Mouse (Mus musculus): ENCODE results near the gene Fastkd5.
A peak's percentile ranks its signal among the peaks of the same experiment; 100 is the strongest.
"Not testable (repeated sequence)": the region's sequence is repeated elsewhere in the genome, so short reads cannot be mapped to it uniquely, and the experiment has no call there.

Gene Fastkd5

DNA sequence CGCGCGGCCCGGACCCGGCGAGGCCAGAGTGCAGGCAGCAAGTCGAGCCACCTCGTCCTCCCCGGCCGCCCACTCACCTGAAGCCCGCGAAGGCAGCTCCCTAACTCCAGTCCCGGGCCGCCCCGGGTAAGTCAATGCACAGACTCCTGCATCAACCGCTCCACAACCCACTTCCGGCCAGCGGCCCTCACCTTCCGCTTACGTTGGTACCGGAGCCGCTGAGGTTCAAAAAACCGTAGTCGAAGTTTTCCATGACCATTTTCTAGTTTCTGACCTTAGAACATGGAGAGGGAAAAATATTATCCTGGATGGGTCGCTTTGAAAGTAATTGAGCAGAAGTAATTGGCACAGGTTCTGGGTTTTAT, at the start of gene Fastkd5, which contains the start of gene Ubox5:
Fastkd5 (minus strand) TSS at position 189 of the 365 bp plus-strand sequence.
Ubox5 (minus strand) TSS at position 200 of the 365 bp plus-strand sequence.
- DNase-seq (ENCODE audit: low read depth, low spot score): peak; percentile 75

DNA sequence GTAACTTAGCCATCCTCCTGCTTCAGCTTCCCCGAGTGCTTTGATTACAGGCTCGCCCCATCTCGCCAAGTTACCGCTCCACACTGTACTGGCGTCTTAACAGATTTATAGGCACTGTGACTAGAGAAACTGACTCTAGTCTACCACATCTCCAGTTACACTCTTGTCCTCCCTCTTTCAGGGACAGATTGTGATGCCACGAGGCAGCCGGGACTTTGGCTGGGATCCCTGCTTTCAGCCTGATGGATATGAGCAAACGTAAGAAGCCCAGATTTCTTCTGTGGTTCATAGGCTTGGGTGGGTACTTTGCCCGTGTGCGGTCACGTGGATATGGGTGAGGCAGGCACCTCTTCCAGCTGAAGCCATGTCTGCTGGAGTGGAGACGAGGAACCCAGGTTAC, 49.3 kb upstream of the Fastkd5 start:
- DNase-seq (ENCODE audit: low read depth, low spot score): no peak

DNA sequence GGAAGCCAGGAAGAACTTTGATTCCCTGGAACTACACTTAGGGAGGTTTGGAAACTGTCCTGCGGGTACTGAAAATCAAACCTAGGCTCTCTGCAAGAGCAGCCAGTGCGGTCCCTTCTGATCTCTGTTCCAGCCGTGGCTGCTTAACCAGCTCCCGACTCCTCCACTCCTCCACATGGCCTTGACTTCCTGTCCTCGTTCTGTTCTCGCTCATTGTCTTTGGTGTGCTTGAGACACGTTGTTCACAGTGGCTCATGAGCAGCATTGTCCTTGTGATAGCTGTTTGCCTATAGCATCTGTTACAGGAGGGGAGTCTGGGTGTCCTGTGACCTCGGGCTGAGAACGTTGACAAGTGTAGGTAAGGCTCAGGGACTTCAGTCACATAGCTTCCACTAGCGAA, 47.4 kb upstream of the Fastkd5 start:
- no peak for DNase-seq (ENCODE audit: low read depth, low spot score)

DNA sequence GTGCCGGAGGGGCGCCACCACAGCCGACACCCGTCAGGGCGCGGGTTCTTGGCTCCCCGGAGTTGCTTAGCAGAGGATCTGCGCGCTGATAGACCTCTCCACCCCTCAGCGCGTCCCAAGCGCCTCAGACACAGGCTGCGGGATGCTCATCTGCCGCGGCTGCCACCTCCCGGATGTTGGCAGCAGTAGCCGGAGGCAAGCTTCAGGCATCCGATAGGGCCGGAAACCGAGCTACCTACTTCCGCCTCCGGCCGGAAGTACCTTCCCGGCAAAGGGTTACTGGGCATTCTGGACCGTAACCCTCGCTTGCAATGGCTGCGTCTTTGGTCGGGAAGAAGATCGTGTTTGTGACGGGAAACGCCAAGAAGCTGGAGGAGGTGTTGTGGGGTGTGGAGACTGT, 37.7 kb upstream of the Fastkd5 start, which contains the start of gene Itpa:
Itpa (plus strand) TSS at position 52 of the 400 bp plus-strand sequence.
- DNase-seq (ENCODE audit: low read depth, low spot score): peak; percentile 71

DNA sequence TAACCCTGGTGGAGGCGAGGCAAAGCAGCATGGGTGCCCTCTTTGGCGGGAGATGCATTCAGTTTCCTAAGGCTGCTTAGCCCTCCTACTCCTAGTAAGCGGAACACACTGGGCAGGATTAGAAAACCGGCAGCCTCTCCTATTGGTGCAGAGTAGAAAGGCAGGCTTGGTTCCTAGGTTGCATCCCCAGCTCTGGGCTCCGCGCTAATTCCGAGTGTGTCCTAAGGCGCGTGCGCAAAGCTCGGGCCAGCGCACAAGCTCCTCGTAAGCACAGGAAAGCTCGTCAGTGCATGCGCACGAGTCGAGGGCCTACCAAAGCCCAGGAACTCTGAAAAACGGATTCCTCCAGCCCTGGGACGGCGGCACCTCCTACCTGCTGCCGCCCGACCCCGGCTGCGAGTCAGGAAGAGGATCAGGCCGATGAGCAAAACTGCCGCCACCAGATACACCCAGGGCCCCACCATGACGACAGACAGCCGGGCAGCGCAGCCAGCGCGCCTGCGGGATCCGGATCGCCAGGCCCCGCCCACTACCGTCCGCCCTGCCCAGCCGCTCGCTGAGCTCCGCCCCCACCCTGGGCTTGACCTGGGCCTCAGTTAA, 34.4 kb upstream of the Fastkd5 start, which contains the start of gene Ddrgk1:
Ddrgk1 (minus strand) TSS at position 558 of the 600 bp plus-strand sequence.
- DNase-seq (ENCODE audit: low read depth, low spot score): peak; percentile 92

DNA sequence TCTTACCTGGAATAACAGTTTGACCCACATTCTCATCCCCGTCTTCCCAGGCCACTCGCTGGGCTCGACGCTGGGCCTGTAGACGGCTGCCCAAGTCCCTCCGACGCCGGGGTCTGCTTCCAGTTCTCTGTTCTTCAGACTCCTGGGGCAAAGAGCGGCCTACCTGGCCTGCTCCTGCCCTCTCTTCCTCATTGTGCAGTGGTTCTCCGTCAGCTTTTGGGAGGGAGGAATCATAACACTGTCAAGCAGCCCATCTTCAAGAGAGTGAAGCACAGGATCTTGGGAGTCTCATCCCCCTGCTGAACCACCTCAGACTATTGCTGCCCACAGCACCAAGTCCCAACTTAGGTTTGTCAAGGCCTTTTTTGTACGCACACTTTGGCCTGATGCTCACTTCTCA, 33.5 kb upstream of the Fastkd5 start:
- no peak for DNase-seq (ENCODE audit: low read depth, low spot score)

DNA sequence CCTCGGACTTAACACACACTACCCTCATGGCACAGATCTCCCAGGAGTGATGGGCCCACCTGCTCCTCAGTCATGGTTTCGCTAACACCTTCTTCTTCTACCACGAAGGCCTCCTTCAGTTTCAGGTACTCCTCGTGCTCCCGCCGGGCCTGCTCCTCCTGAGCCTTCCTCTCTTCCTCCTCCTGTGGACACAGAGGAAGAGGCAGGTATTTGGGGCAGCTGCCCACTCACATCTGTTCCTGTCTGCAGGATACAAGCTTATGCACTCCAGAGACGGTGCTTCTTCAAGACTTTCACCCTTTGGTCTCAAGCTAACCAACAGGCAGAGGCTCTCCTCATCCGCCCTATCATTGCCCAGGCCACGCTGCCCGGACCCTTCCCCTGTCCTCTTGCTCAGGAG, 28.7 kb upstream of the Fastkd5 start:
- DNase-seq (ENCODE audit: low read depth, low spot score): no peak

DNA sequence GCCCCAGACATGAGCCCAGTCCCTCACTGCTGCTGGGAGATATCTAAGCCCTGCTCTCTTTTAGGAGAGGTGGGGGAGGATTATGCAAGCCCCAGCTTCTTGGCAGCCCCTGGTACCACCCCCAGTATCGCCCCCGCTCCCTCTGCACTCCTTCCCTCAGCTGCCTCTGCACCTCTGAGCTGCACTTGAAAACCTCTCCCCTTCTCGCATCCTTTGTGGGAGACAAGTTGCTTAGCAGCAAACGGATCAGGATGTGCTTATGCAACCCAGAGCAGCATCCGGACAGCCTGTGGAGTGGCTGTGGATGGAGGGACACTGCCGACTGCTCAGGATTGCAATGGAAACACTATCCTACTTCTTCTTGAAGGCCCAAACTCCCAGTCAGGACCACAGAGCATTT, 27.7 kb upstream of the Fastkd5 start:
- DNase-seq (ENCODE audit: low read depth, low spot score): no peak

DNA sequence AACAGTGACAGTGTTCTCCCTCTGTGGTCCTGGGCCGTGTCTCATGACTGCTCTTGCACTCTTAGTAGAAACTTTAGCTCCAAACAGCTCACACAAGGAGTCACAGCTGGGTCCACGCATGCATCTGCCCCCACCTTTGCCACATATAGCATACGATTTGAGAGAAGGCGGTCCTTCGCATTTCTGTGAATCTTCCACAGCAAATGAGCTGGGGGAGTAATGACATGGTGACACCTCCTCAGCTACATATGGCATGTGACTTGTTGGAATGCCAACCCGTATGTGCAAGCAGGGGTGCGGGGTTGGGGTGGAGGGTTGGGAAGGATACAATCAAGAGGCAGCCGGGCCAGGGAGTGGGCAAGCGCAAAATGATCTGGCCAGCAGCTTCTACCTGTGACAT, 26.7 kb upstream of the Fastkd5 start:
- no peak for DNase-seq (ENCODE audit: low read depth, low spot score)

DNA sequence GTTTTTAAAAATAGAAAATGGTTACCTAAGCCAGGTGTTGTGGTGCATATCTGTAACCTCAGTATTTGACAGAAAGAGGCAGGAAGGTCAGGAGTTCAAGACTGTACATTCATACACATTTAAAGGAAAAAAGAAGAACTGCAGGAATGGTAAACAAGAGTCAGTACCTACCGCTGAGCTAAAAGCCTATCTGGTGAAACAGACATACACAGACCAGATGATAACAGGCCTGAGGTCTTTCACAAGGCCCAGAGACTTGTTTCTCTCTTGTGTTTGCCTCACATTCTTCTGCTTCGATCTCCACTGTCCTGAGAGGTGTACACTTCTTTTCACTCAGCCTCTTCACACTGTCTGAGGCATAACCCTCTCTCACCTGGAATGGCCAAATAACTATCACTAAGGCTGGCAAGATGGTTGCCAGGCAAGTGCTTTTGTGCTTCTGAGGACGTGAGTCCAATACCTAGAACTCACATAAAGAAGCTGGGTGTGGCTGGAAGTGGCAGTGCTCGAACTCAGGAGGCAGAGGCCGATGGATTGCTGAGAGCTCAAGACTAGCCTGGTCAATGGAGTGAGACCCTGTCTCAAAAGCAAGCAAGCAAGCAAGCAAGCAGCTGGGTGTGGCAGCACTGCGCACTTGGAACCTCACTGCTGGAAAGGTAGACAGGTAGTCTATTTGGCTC, 26.0 kb upstream of the Fastkd5 start:
- DNase-seq (ENCODE audit: low read depth, low spot score): no peak

DNA sequence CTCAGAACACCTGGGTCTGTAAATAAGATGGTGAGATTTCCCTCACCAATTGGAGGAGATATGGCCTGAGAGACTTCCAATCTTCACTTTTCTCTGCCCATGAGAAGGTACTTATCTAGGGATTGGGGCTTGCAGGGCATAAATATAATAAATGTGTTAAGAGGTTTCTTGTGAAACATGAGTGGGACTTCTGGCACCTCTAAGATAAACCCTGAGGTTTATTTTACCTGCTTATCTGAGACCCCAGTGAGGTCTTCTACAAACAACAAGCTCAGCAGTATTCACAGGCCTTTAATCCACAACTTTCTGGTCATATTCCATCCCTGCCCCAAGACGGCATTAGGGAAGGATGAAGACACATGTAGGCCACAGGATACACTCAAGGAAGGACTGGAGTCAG, 23.9 kb upstream of the Fastkd5 start:
- DNase-seq (ENCODE audit: low read depth, low spot score): no peak

DNA sequence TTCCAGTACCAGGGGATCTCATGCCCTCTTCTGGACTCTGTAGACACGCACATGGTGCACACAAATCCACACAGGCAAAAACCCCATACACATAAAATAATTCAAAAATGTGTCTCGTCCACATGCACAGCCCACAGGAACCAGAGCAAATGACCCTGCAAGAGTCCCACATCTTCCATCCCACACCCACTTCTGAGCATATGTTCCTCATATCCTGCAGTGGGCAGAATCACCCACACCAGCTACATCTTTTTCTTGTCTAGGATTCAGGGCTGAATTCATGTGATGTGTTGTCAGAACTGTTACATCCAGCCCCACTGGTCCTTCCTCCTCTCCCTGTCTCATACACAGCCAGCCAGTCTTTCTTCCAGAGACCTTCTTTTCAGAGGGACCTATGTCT, 23.5 kb upstream of the Fastkd5 start:
- DNase-seq (ENCODE audit: low read depth, low spot score): no peak

DNA sequence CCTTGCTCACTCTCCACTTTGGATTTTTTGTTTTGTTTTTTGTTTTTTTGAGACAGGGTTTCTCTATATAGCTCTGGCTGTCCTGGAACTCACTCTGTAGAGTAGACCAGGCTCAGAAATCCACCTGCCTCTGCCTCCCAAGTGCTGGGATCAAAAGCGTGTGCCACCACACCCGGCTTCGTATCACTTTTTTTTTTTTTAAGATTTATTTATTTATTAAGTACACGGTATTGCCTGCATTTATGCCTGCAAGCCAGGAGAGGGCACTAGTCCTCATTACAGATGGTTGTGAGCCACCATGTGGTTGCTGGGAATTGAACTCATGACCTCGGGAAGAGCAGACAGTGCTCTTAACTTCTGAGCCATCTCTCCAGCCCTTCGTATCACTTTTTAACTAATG, 19.2 kb upstream of the Fastkd5 start:
- DNase-seq (ENCODE audit: low read depth, low spot score): not testable (repeated sequence)

DNA sequence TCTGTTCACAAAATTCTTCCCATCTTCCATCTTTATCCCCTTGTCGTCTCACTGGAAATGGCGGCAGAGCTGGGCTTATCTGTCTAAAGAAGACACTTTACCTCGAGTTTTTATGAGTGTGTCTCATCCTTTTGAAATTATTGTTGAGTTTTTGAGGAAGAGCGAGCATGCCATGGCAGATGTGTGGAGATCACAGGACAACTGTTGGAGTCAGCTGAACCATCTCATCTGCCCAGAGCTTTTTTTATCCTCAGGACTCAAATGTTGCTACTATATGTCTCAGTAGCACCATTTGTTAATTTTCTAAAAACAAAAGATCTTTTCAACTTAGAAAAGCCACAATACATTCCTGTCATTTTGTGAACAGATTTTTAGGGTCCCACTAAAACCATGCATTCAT, 15.4 kb upstream of the Fastkd5 start:
- DNase-seq (ENCODE audit: low read depth, low spot score): no peak

DNA sequence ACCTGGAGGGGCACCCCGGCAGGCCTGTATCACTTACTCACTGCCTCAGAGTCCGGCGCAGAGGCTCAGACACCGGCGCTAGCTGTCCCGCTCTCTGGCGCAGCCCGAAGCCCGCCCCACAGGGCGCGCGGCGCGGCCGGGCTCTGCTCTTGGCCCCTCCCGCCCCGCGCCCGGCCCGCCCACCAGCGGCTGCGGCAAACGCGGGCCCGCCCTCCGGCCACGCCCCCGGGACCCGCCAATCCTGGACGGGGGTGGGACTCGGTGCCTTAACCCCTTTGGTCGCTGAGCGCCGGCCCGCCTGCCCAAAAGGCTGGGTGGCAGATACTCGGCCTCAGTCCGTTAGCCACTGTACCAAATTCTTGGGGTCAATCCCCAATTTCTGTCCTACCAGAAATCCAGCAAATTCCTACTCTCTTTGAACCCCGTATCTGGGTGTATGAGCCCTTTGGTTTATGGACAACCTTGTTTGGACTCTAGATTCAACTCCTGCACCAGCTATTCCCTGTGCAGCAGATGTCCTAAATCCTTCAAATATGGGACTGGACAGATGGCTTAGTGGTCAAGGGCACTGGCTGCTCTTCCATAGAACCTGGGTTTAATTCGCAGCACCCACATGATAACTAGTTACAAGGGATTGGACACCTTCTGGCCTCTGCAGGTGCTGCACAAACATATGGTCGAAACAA, 13.0 kb upstream of the Fastkd5 start, which contains the start of gene Lzts3:
Lzts3 (minus strand) TSS at position 120 of the 686 bp plus-strand sequence.
- peak; percentile 74 for DNase-seq (ENCODE audit: low read depth, low spot score)

DNA sequence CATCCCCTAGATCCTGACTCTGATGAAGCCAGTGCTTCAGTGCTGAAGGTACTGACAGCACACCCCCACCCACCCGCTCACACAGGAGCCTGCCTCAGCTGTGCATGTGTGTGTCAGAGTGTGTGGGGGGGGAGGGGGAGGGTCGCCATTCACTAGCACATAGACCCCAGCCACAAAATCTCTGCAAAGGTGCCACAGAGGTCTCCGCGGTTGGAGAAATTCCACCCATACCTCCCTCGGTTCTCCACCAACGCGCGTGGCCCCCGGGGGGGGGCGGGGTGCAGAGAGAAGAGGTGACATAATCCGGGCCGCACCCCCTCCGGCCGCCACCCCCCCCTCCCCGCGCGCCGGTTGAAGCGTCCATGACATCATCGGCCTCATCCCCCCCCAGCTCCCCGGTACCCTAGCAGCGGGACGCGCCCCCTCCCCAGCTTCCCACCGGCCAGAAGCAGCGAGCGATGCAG, 12.4 kb upstream of the Fastkd5 start:
- DNase-seq (ENCODE audit: low read depth, low spot score): no peak

DNA sequence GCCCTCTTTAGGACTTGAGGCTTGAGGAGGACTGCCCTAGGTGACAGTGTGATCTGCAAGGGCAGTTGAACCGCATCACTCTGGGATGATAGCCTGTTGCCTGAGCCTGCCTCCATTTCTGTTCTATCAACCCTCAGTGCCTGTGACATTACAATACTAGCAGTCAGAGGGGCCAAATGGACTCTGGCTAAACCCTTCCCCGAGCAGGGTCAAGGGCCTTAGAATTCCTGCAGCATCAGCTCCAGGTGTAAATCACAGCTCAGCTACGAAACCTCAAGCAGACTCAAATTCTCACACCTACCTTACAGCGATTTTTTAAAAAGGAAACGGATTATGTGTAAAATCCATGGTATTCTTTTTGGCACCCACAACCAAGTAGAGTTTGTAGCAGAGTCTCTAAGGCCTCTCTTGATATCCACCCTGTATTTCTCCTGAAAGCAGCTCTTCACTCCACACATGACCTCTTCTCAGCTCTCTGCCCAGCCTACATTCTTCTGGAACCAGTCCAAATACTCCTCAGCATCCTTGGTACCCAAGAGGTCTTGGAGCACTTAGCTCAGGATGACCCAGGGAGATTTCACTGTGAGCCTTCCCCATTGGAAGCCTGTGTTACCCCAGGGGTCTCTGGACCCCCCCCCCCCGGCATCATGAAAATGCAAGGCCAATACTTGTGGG, 11.7 kb upstream of the Fastkd5 start:
- no peak for DNase-seq (ENCODE audit: low read depth, low spot score)

DNA sequence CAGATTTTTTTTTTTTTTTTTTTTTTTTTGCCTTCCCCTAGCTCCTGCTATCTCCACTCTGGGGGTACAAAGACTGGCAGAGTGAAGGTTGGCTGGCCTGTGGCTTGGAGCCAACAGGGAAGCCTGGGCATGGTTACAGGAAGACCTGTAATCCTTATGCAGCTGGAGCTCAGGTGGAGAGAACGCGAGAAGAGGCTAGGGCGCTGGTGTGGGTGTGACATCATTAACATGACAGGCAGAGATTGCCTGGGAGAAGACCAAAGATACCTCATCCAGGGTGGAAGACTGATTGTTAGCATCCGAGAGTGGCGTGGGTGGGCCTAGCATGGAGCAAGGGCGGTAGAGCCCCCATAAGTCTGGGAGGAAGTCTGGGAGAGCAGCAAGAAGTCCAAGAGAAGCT, 9.4 kb upstream of the Fastkd5 start:
- no peak for DNase-seq (ENCODE audit: low read depth, low spot score)

DNA sequence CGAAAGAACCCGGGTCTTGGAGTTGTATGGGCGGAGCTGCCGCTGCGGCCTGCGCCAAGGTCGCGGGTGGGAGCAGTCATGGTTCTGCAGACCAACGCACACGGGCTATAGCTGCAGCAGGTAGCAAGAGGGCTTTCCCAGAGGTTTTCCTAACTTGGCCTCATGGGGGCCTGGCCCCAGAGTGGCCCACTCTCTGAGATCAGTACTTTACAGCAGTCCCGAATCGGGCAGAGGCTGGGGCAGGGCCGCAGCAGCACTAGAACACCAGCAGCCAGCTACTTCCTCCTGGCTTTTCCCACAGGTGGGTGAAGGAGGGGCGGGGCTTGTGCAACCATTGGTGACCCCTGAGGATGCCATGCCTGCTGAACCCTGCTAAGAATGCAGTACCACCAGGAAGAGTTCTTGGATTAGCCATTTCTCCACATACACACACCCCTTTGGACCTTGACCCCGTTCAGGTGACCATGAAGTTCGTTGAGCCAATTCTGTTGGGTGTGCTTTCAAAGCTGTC, 8.3 kb upstream of the Fastkd5 start:
- no peak for DNase-seq (ENCODE audit: low read depth, low spot score)

DNA sequence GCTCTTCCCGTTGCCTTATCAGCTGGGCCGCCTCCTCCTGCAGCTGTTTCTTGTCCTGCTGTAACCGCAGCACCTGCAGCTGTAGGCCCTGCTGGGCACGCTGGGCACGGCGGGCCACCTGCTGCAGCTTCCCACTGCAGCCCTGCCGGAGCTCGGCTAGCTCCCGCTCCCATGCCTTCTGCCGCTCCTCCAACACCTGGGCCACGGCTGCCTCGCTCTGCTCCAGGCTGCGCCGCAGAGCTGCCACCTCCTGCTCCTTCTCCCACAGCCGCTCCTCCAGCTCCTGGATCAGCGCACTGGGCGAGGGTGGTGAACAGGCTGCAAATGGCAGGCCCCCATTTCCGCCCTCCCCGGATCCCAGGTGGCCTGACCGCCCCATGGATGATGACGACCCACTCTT, 6.0 kb upstream of the Fastkd5 start:
- no peak for DNase-seq (ENCODE audit: low read depth, low spot score)

DNA sequence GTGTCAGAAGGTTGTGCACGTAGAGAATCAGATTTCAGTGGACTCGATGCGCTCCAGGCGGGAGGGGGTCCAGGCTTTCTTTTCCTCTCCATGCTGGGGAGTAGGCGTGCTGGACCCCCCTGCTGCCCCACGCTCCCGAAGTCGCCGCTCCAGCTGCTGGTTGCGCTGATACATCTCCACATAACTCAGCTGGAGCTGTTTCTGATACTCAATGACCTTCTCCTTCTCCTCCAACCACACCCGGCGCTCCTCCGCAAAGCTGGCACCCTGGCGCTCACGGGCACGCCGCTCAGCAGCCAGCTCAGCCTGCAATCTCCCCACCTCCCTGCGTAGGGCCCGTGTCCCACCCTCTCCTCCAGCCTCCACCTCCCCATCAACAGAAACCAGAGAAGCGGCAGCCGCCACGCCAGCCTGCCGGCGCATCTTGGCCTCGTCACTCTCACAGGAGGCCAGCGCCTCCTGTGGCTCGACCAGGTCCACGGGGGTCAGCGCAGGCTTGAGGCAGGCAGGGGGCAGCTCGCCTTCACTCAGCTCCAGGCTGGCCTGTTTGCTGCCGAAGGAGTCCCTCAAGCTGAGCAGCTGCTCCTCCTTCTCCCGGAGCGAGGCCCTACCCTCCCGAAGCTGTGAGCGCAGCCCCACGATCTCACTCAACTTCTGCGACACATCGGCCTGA, 5.0 kb upstream of the Fastkd5 start:
- no peak for DNase-seq (ENCODE audit: low read depth, low spot score)

Measured in brain, embryonic 18.5 days (tissue).